Mouse (Mus musculus): ENCODE data around the gene Scn2b. TPM values are rescaled to one million over a fixed set of nuclear protein-coding genes. Genes with fewer than 3 reads are reported as not detected.

The Scn2b gene
- total and polyA plus RNA-seq, 2 experiments from 2014 or later = 0.31 to 0.53 TPM

- DNase-seq (ENCODE audit: low spot score) (no peak), ATAC-seq (ENCODE audit: insufficient read depth, low read depth) (no peak)
- TF ChIP-seq EP300 (IDR thresholded peaks at IDR 0.05; ENCODE audit: low read depth) (no peak), CTCF (IDR thresholded peaks at IDR 0.05; ENCODE audit: low read depth) (no peak)
- H3K4me3 ChIP-seq (ENCODE audit: low read depth, low read length) = no peak overlapping the region
- H3K9ac ChIP-seq (replicated peaks; ENCODE audit: low read depth, low read length) = no peak overlapping the region
- WGBS = 75% methylated on average over 2 of the region's 2 CpGs
- H3K36me3 ChIP-seq (replicated peaks; ENCODE audit: control insufficient read depth, insufficient read depth, low read length) = no peaks in the 10 kb centered on the region
- peaks cover 3% of the 10 kb centered on the region; the same call in 1 of the 2 replicates for H3K4me1 ChIP-seq (ENCODE audit: control insufficient read depth, insufficient read depth)
- no peak overlapping the region for H3K4me2 ChIP-seq (ENCODE audit: low read depth, low read length)
- no peaks in the 10 kb centered on the region for H3K9me3 ChIP-seq (replicated peaks; ENCODE audit: control insufficient read depth, low read length)
- no peak overlapping the region for H3K27ac ChIP-seq (ENCODE audit: low read depth)
- H3K27me3 ChIP-seq (ENCODE audit: control insufficient read depth, insufficient read depth, low read length) = no peaks in the 10 kb centered on the region
Observed at GRCm38 (mm10) chr9:45105596-45106374, 11.8 kb upstream of the Scn2b start.

DNA sequence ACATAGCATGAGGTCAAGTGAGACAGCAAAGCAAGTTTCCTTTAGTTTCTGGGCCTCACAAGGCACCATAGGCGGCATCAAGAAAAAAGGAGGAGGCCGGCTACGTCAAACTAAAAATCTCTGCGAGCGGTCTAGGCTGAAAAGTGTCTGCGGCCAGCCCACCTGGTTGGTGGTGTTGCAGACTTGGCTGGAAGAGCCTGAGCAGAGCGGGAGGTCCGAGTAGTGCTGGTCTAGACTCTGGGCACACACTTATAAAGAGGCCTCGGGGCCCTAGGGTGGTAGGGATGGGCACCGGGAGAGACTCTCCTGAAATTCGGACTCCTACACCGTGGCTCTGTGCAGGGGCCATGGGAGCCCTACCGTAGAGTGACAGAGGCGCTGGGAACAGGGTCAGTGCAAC, 1.9 kb upstream of the Scn2b start:
- H3K27ac ChIP-seq (ENCODE audit: low read depth) = no peak overlapping the region
- peaks cover 7% of the 10 kb centered on the region; the same call in 1 of the 2 replicates for H3K27me3 ChIP-seq (ENCODE audit: control insufficient read depth, insufficient read depth, low read length)
- no peaks in the 10 kb centered on the region for H3K9me3 ChIP-seq (replicated peaks; ENCODE audit: control insufficient read depth, low read length)
- no peak overlapping the region for H3K9ac ChIP-seq (replicated peaks; ENCODE audit: low read depth, low read length)
- no peaks in the 10 kb centered on the region for H3K36me3 ChIP-seq (replicated peaks; ENCODE audit: control insufficient read depth, insufficient read depth, low read length)
- ATAC-seq (ENCODE audit: insufficient read depth, low read depth) (no peak), DNase-seq (ENCODE audit: low spot score) (peak; percentile 31)
- 0 out of 2 replicates have a peak, but pooled peaks cover 7% of the 10 kb centered on the region for H3K4me1 ChIP-seq (ENCODE audit: control insufficient read depth, insufficient read depth)
- WGBS = 5% methylated on average over 14 of the region's 14 CpGs
- TF ChIP-seq CTCF (IDR thresholded peaks at IDR 0.05; ENCODE audit: low read depth) = no peak
- TF ChIP-seq EP300 (IDR thresholded peaks at IDR 0.05; ENCODE audit: low read depth) = no peak
- peak overlapping the region; percentile 47 for H3K4me2 ChIP-seq (ENCODE audit: low read depth, low read length)
- peak overlapping the region; percentile 18 for H3K4me3 ChIP-seq (ENCODE audit: low read depth, low read length)

DNA sequence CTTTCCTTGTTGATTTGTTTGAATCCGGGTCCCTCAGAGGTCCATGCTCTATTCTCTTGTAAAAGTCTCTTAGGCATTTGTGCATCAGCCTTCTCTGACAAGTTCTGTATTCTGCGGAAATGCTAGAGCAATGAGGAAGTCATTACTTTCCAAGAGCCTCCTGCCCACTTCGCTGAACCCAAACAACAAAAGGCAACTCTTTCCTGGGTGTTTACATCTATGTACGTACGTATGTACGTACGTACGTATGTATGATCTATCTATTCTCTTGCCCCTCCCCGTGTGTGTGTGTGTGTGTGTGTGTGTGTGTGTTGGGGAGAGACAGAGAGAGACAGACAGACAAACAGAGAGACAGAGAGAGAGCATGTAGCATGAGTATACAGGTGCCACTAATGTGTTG, 763 bp upstream of the Scn2b start:
- 63% methylated on average over 9 of the region's 9 CpGs for WGBS
- no peak overlapping the region for H3K4me2 ChIP-seq (ENCODE audit: low read depth, low read length)
- H3K27me3 ChIP-seq (ENCODE audit: control insufficient read depth, insufficient read depth, low read length) = peaks cover 7% of the 10 kb centered on the region; the same call in 1 of the 2 replicates
- ATAC-seq (ENCODE audit: insufficient read depth, low read depth) (no peak), DNase-seq (ENCODE audit: low spot score) (no peak)
- H3K27ac ChIP-seq (ENCODE audit: low read depth) = no peak overlapping the region
- no peaks in the 10 kb centered on the region for H3K36me3 ChIP-seq (replicated peaks; ENCODE audit: control insufficient read depth, insufficient read depth, low read length)
- TF ChIP-seq EP300 (IDR thresholded peaks at IDR 0.05; ENCODE audit: low read depth) (no peak), CTCF (IDR thresholded peaks at IDR 0.05; ENCODE audit: low read depth) (no peak)
- no peak overlapping the region for H3K4me3 ChIP-seq (ENCODE audit: low read depth, low read length)
- H3K9ac ChIP-seq (replicated peaks; ENCODE audit: low read depth, low read length) = no peak overlapping the region
- H3K4me1 ChIP-seq (ENCODE audit: control insufficient read depth, insufficient read depth) = 0 out of 2 replicates have a peak, but pooled peaks cover 7% of the 10 kb centered on the region
- no peaks in the 10 kb centered on the region for H3K9me3 ChIP-seq (replicated peaks; ENCODE audit: control insufficient read depth, low read length)

DNA sequence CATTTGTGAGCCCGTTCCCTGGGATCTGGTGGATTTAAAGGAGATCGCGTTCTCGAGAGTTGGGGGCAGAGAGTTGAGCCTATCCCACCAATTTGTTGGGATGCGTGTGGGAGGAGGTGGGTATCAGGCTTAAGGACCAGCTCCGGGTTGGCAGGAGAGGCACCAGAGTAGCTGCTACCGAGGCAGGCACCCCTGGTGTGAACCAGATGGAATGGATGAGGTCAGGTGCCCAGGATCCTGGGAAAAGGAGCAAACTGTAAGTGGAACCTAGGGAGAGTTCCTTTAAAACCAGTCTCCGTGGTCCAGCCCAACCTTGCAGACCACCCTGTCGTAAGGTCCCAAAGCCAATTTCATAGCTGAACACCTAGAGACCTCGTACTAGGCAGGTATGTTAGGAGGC, 970 bp downstream of the Scn2b start:
- no peak for ATAC-seq (ENCODE audit: insufficient read depth, low read depth)
- H3K27ac ChIP-seq (ENCODE audit: low read depth) = no peak overlapping the region
- no peak for DNase-seq (ENCODE audit: low spot score)
- H3K27me3 ChIP-seq (ENCODE audit: control insufficient read depth, insufficient read depth, low read length) = peaks cover 7% of the 10 kb centered on the region; the same call in 1 of the 2 replicates
- peak overlapping the region; percentile 48; the same call in 1 of the 2 replicates for H3K4me3 ChIP-seq (ENCODE audit: low read depth, low read length)
- H3K9me3 ChIP-seq (replicated peaks; ENCODE audit: control insufficient read depth, low read length) = no peaks in the 10 kb centered on the region
- TF ChIP-seq EP300 (IDR thresholded peaks at IDR 0.05; ENCODE audit: low read depth) (no peak), CTCF (IDR thresholded peaks at IDR 0.05; ENCODE audit: low read depth) (no peak)
- WGBS = 27% methylated on average over 10 of the region's 10 CpGs
- peak overlapping the region; percentile 63 for H3K4me2 ChIP-seq (ENCODE audit: low read depth, low read length)
- H3K36me3 ChIP-seq (replicated peaks; ENCODE audit: control insufficient read depth, insufficient read depth, low read length) = no peaks in the 10 kb centered on the region
- H3K4me1 ChIP-seq (ENCODE audit: control insufficient read depth, insufficient read depth) = 0 out of 2 replicates have a peak, but pooled peaks cover 7% of the 10 kb centered on the region
- no peak overlapping the region for H3K9ac ChIP-seq (replicated peaks; ENCODE audit: low read depth, low read length)

DNA sequence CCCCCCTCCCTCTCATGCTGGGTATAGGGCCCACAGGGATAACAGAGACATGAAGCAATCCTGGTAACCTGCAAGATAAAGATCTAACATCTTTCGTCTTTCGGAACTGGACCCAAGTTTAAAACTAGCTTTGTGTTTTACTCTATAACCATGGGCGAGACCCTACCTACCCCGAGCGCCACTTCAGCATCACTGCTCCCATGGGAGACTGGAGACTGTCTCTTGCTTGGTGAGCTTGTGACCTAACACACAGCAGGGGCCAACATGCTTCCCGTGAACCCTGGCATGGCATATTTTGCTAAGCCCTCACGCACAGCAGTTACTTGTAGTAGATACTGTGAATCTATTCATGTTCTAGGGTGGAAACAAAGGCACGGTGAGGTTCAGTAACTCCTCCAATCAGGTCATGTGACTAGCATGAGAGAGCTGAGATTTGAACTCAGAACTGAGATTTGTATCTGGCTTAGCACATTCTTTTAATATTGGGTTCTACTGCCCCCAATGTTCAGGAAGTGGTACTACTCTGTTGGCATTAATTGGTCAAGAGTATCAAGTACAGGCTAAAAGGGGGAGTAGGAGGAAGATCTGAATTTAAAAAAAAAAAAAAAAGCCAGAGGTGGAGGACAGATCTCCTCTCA, 1.9 kb downstream of the Scn2b start:
- Histone ChIP-seq H3K27ac (ENCODE audit: low read depth) (no peak overlapping the region), H3K4me1 (ENCODE audit: control insufficient read depth, insufficient read depth) (0 out of 2 replicates have a peak, but pooled peaks cover 7% of the 10 kb centered on the region), H3K36me3 (replicated peaks; ENCODE audit: control insufficient read depth, insufficient read depth, low read length) (no peaks in the 10 kb centered on the region), H3K4me2 (ENCODE audit: low read depth, low read length) (no peak overlapping the region), H3K27me3 (ENCODE audit: control insufficient read depth, insufficient read depth, low read length) (peaks cover 11% of the 10 kb centered on the region; the same call in 1 of the 2 replicates), H3K9me3 (replicated peaks; ENCODE audit: control insufficient read depth, low read length) (no peaks in the 10 kb centered on the region), H3K4me3 (ENCODE audit: low read depth, low read length) (no peak overlapping the region), H3K9ac (replicated peaks; ENCODE audit: low read depth, low read length) (no peak overlapping the region)
- no peak for TF ChIP-seq EP300 (IDR thresholded peaks at IDR 0.05; ENCODE audit: low read depth)
- no peak for TF ChIP-seq CTCF (IDR thresholded peaks at IDR 0.05; ENCODE audit: low read depth)
- ATAC-seq (ENCODE audit: insufficient read depth, low read depth) = no peak
- DNase-seq (ENCODE audit: low spot score) = no peak
- 90% methylated on average over 8 of the region's 8 CpGs for WGBS
